Mouse (Mus musculus) spleen, postnatal 14 days (tissue): Measurements from ENCODE around the gene Rnf217.

Source experiments
- DNase-seq, 2 experiments: peaks; one replicate each; pipeline ENCODE4 v3.0.0; 2021 to 2022; ENCODE audit warnings: low spot score in 2 of 2

The Rnf217 gene

DNA sequence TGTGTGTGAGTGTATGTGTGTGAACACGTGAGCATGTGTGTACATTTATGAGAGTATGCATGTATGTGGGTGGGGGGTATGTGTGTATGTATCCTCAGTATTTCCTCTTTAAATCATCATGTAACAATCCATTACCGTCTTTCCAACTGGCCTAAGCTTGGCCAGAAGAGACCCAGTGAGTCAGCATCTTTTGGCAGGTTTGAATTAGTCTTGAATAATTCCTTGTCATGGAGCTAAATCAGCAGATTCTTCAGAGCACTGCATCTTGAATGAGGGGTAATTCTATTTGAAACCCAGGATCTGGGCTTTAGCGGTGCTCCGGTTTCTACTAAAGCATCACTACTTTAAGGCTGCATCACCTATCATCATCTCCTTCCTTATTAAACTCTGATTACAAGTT lies 55.7 kb downstream of the Rnf217 start:
- DNase-seq, result no peak

DNA sequence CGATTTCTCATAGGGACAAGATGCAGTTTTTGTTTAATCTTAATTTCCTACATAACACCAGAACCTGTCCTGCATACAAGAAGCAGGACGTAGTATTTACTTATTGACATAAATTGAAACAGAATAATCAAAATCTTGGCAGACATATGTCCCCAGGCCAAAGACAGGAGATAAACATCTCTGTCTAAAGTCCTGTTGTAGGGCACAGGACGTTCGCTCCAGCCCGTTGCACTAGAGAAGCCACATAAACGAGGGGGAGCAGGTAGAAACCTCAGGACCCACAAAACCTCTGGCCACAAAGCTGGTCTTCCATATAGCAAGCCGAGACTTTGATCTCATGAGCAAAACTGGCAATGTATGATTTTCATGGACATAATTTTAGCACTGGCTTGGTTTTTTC lies 57.1 kb downstream of the Rnf217 start:
- no peak for DNase-seq

DNA sequence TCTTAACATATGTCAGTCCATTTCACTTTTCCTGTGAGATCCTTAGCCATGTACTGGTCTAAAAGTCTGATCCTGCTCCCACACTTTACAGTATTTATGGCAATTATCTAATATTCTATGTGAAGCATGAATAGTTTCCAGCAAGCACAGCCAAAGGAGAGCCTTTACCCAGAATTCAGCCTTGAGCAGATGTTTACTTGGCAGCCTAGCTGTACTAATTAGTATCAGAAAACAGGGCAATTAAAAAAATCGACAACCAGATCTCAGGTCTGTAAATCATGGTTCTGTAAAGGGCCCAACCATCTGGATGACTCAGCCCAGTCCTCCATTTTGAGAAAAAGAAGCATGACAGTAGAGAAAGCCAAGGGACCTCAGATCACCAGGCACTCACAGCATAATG lies 57.6 kb downstream of the Rnf217 start:
- DNase-seq, result no peak

GRCm38 (mm10) chr10:31547156-31547555 lies 61.8 kb downstream of the Rnf217 start:
- DNase-seq, result no peak

- no peak for DNase-seq
Measured at GRCm38 (mm10) chr10:31544149-31544942, 64.6 kb downstream of the Rnf217 start.

GRCm38 (mm10) chr10:31540518-31540917 lies 68.5 kb downstream of the Rnf217 start:
- no peak for DNase-seq

DNA sequence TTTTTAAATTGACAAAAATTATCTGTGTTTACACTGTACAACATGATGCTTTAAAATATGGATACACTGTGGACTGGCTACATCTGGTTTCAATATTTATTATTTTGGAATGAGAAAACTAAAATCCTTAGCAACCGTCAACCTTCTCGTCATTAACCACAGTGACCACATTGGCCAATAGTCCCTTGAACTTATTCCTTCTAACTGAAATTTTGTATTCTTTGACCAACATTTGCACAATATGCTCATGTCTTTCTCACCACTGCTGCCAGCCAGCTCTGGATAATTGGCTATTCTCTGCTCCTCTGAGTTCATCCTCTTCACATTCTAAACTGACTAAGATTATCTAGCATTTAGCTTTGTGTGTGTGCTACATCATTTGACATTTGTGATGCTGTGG lies 69.6 kb downstream of the Rnf217 start:
- no peak for DNase-seq

GRCm38 (mm10) chr10:31538721-31539120 lies 70.3 kb downstream of the Rnf217 start:
- no peak for DNase-seq

- DNase-seq, result no peak
Measured at GRCm38 (mm10) chr10:31538243-31538642, 70.7 kb downstream of the Rnf217 start.

DNA sequence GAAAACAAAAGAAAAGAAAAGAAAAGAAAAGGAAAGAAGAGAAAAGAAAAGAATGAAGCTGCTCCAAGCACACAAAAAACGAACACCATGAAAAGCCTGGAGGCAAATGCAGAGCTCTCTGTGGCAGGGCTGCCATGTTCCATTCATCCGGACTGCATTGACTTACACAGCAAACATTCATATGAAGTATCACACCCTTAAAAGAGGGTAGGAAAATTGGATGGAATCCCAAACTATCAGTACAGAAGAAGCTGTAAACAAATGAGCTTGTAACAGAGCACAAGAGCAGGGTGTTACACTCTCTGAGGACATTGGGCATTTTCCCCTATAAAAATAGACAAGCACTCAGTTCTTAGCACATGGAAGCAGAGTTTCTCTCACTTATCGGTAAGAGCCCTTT lies 71.8 kb downstream of the Rnf217 start:
- DNase-seq, result no peak

DNA sequence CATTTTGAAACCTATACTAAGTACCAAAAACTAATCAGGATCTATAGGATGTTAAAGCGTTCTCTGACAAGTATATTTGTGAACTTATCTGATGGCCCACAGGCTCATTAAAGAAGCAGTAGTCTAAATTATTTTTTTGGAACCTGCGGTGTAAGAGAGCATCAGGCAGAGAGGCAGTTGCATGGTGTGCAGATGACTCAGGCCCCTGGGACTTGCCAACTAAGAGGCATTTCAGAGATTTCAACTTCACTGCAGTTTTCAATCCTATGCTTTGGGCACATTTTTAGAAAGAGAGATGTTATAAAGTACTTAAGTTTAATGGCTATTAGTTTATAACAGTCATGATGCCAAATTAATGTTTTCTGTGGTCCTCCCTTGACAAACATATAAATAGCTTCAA lies 73.9 kb downstream of the Rnf217 start:
- no peak for DNase-seq

DNA sequence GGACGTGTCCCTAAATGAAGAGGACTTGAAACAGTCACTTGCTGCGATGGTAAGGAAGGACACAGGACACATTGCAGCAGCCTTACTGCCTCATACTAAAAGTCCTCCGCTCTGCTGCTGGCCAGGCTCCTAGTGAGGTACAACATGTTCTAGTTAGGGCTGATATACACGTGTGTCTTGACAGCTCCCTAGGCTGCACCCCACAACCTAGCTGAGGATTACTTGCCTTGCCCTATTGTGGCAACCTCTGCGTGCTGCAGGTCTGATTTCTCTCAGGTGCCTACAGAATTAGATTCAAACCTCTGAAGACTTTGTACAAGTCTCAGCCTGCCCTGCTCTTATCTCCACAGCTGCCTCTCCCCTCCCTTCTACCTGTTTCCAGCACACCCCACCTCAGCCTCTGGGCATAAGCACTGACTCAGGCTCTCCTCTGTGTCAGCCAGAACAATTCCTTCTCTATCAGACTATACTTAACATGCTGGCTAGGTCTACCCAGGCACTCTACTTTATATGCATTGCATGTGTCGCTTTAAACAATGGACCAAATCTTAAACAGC lies 75.6 kb downstream of the Rnf217 start:
- DNase-seq, result no peak

DNA sequence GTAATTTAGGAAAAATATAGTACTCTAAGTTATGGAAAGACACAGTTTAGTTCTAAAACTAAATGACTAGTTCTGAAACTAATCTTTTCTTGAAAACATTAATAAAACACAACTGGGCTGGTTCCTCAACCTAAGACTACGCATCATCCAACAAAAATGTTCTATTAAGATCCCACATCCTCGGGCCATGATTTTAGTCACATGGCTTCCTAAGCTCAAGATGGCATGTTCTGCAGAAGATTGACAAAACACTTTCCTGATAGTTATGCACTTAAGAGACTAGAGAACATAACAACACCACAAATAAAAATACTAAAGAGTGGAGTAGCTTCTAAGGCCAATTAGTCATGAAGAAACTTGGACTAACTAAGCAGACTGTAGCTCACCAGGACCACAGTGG lies 76.2 kb downstream of the Rnf217 start:
- DNase-seq, result no peak

GRCm38 (mm10) chr10:31528297-31528984 lies 80.5 kb downstream of the Rnf217 start:
- no peak for DNase-seq

- DNase-seq, result no peak
Measured at GRCm38 (mm10) chr10:31525705-31526104, 83.3 kb downstream of the Rnf217 start.

DNA sequence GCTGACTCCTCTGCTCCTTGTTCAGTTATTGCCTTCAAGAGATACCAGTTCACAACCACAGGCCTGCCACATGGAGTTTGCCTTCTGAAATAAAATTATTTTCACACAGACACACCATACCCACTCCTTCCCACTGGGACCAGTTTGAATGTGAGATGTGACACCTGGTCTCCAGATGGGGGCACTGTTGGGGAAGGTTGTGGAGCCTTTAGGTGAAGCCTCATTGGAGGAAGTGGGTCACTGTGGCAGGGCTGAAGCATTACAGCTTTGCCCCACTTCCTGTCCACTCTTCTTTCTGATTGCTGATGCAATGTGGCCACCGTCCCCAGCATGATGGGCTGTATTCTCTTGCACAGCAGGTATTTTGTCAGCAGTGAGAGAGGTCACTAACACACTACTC lies 89.6 kb downstream of the Rnf217 start:
- DNase-seq, result no peak

- no peak for DNase-seq
Measured at GRCm38 (mm10) chr10:31518210-31518609, 90.8 kb downstream of the Rnf217 start.

- DNase-seq, result no peak
Measured at GRCm38 (mm10) chr10:31517192-31517591, 91.8 kb downstream of the Rnf217 start.

DNA sequence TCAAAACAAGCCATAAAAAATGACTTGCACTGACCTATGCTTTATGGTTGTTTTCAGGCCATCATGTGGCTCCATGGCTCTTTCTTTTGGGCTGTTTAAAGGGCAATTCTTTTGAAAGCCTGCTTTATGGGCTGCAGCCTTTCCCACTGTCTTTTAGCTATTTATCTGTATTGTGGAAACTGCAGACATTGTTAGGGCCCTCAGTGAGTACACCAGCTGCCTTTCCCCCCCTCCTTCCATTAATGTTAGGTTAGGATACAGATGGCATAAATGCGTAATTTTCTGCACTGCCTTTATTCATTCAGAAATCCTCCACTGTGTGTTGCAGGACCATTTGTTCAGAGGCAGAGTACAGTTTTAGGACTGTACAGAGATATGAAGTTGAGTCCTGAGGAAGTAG lies 93.1 kb downstream of the Rnf217 start:
- no peak for DNase-seq

DNA sequence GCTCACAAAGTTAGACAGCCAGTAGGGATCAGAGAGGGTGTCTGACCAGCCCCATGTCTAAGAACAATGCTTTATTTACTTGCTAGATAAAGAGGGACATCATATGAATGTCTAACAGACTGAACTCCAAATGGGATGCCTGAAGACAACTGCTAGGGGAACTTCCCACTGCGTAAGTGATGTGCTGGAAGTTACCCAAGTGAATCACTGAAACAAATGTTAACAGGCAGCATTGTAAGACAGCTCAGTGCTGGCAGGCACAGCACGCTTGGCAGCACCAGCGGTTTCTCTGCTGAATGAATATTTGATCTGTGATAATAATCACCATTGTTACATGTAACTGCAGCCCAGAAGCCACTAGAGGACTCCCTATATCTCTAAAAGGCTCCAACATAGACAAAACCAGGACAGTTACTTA lies 104.8 kb downstream of the Rnf217 start:
- DNase-seq, result no peak

- DNase-seq, result no peak
Measured at GRCm38 (mm10) chr10:31503542-31504133, 105.3 kb downstream of the Rnf217 start.

DNA sequence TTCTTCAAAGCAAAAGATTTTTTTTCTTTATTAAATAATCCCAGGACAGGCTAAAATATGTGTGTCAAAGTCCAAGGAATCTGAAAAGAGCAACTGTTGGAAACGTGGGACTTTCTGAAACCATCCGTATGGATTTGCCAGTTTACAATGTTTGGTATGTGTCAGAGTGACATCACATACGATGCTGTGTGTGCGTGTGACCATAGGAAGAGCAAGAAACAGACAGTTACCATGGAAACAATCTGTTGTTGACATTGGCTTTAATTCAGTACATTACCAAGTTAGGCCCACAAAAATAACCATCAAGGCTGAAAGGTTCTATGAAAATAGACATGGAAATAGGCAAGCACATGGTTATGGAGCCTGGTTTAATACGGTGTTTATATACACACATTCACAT lies 107.3 kb downstream of the Rnf217 start:
- DNase-seq, result no peak

DNA sequence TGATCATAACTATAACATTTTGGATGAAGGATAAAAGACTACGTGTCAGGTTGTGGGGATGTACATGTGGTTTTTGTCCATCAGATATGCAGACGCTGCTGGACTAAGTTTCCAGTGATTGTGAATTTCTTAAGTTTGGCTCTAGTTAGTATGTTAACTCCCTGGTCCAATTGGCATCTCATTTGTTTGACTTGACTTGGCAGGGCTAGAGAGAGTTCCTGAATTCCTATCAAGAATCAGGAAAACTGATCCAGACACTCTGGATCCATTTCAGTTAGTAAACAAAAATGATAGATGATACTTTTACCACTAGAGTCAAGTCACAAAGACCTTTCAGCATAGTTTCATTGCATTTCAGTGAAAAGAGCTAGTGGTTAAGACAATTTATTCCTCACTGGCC lies 112.1 kb downstream of the Rnf217 start:
- DNase-seq, result no peak
